ENCODE assay signal across 9 mouse cellular contexts in genomic region chr1:182115197-182115596, GRCm38 (mm10). TPM values are rescaled to one million over a fixed set of nuclear protein-coding genes. Genes with fewer than 3 reads are reported as not detected.
DNase-seq lines count a peak whose midpoint lies in the region; ATAC-seq and TF ChIP-seq lines count a peak whose summit lies in the region.
"Had no signal": no experiment of that assay in that cellular context is flagged by ENCODE, and none has a peak within 500 bp of the region (broad histone marks: within the 10 kb centered on the region; RNA-seq: fewer than 3 reads in every experiment).

No protein-coding gene starts in this region.

- TF ChIP-seq CTCF in heart, postnatal 0 days (IDR thresholded peaks at IDR 0.05; ENCODE audit: low read depth), result peak; percentile 84
- TF ChIP-seq CTCF in C2C12 (IDR thresholded peaks at IDR 0.05; ENCODE audit: control insufficient read depth, insufficient read depth, insufficient read length), result peak; percentile 47

- H3K4me3 ChIP-seq in heart, postnatal 0 days (ENCODE audit: low read depth, low read length), result no peak overlapping the region
- H3K4me3 ChIP-seq in C2C12 (ENCODE audit: insufficient read depth, poor library complexity, severe bottlenecking), result no peak overlapping the region
- H3K4me3 ChIP-seq in limb, embryonic 15.5 days, result no peak overlapping the region
- H3K4me3 ChIP-seq in midbrain, embryonic 10.5 days, result no peak overlapping the region

- no peak overlapping the region for H3K4me2 ChIP-seq in heart, postnatal 0 days (ENCODE audit: low read depth, low read length)
- H3K4me2 ChIP-seq in limb, embryonic 15.5 days, result no peak overlapping the region

- no peak for TF ChIP-seq EP300 in heart, postnatal 0 days (IDR thresholded peaks at IDR 0.05; ENCODE audit: low read depth)

- H3K79me3 ChIP-seq in C2C12 (ENCODE audit: low read depth), result no peaks in the 10 kb centered on the region

- no peak overlapping the region for H3ac ChIP-seq in C2C12 (ENCODE audit: control insufficient read depth, insufficient read length, low read depth)

- H3K36me3 ChIP-seq in heart, postnatal 0 days (replicated peaks; ENCODE audit: control insufficient read depth, insufficient read depth, low read length), result no peaks in the 10 kb centered on the region
- H3K36me3 ChIP-seq in C2C12 (ENCODE audit: control insufficient read depth, insufficient read depth), result no peaks in the 10 kb centered on the region
- H3K36me3 ChIP-seq in limb, embryonic 15.5 days, result no peaks in the 10 kb centered on the region
- no peaks in the 10 kb centered on the region for H3K36me3 ChIP-seq in midbrain, embryonic 10.5 days

- WGBS in heart, postnatal 0 days, result 17% methylated on average over 5 of the region's 5 CpGs
- WGBS in limb, embryonic 15.5 days, result 15% methylated on average over 5 of the region's 5 CpGs
- WGBS in midbrain, embryonic 10.5 days, result 28% methylated on average over 5 of the region's 5 CpGs

- no peak overlapping the region for H3K27ac ChIP-seq in heart, postnatal 0 days (ENCODE audit: low read depth)
- H3K27ac ChIP-seq in limb, embryonic 15.5 days, result peak overlapping the region; percentile 74; the same call in 1 of the 2 replicates
- no peak overlapping the region for H3K27ac ChIP-seq in midbrain, embryonic 10.5 days (replicated peaks)
- H3K27ac ChIP-seq: macrophage had no signal

- no peak for DNase-seq in heart, postnatal 0 days (ENCODE audit: low spot score)
- DNase-seq in heart, adult 9 months (ENCODE audit: low spot score in 2 of 2), result no peak
- peak; percentile 24 for DNase-seq in T-cell, adult 2 months (ENCODE audit: low spot score)
- DNase-seq in thymus, postnatal 14 days, result peak; percentile 67
- no peak for DNase-seq in midbrain, embryonic 10.5 days (ENCODE audit: low spot score)

- no peaks in the 10 kb centered on the region for H3K27me3 ChIP-seq in heart, postnatal 0 days (ENCODE audit: control insufficient read depth, insufficient read depth, low read length)
- no peaks in the 10 kb centered on the region for H3K27me3 ChIP-seq in C2C12 (ENCODE audit: control insufficient read depth, insufficient read depth, insufficient read length)
- H3K27me3 ChIP-seq in limb, embryonic 15.5 days, result no peaks in the 10 kb centered on the region
- H3K27me3 ChIP-seq in midbrain, embryonic 10.5 days (ENCODE audit: low read depth, poor library complexity, severe bottlenecking), result peaks cover 8% of the 10 kb centered on the region; the same call in 1 of the 2 replicates

- no peaks in the 10 kb centered on the region for H3K9me3 ChIP-seq in heart, postnatal 0 days (replicated peaks; ENCODE audit: control insufficient read depth, low read length)
- H3K9me3 ChIP-seq in limb, embryonic 15.5 days, result no peaks in the 10 kb centered on the region
- H3K9me3 ChIP-seq in midbrain, embryonic 10.5 days (replicated peaks), result no peaks in the 10 kb centered on the region

- H3K79me2 ChIP-seq in C2C12 (ENCODE audit: control insufficient read depth, insufficient read depth), result no peaks in the 10 kb centered on the region

- no peak overlapping the region for H3K9ac ChIP-seq in heart, postnatal 0 days (replicated peaks; ENCODE audit: low read depth, low read length)
- H3K9ac ChIP-seq in limb, embryonic 15.5 days, result no peak overlapping the region

- H3K4me1 ChIP-seq in heart, postnatal 0 days (ENCODE audit: control insufficient read depth, insufficient read depth), result peaks cover 19% of the 10 kb centered on the region
- H3K4me1 ChIP-seq in limb, embryonic 15.5 days, result peaks cover 44% of the 10 kb centered on the region
- H3K4me1 ChIP-seq in midbrain, embryonic 10.5 days, result peaks cover 28% of the 10 kb centered on the region

- peak; percentile 31; the same call in 1 of the 2 replicates for ATAC-seq in heart, postnatal 0 days (ENCODE audit: insufficient read depth, low read depth)
- peak; percentile 62 for ATAC-seq in granulocyte monocyte progenitor cell, adult 5-6 weeks (replicated peaks; ENCODE audit: poor library complexity, severe bottlenecking)
- ATAC-seq in limb, embryonic 15.5 days (ENCODE audit: insufficient number of reproducible peaks, low FRiP score, low TSS enrichment, low read depth), result no peak

TF ChIP-seq in C2C12, 6 proteins besides CTCF, POLR2A, EP300 and RAD21:
- no peak for TF ChIP-seq MAX (IDR thresholded peaks at IDR 0.05)
- TF ChIP-seq USF1 (IDR thresholded peaks at IDR 0.05; ENCODE audit: low read depth), result no peak
- no peak for TF ChIP-seq MYOD1 (IDR thresholded peaks at IDR 0.05; ENCODE audit: control insufficient read depth, insufficient read length, low read depth)
- TF ChIP-seq FOSL1 (IDR thresholded peaks at IDR 0.05; ENCODE audit: insufficient read depth, low read length, poor library complexity, severe bottlenecking), result no peak
- TF ChIP-seq CEBPB (IDR thresholded peaks at IDR 0.05; ENCODE audit: low read depth), result no peak
- TF ChIP-seq MYOG (IDR thresholded peaks at IDR 0.05; ENCODE audit: control insufficient read depth, extremely low read depth, insufficient read length), result no peak

RNA-seq across cellular contexts. Expression of gene Srp9, which starts 9.3 kb away (rescaled TPM):
- total RNA-seq in heart, postnatal 0 days (2014; rRNA removed; ENCODE audit: low replicate concordance), result 62.5 and 65.0 TPM in 2 replicates
- 147 and 155 TPM in 2 replicates for polyA plus RNA-seq in heart, postnatal 0 days (2015; fragmentation: Nextera tagmentation; extraction: Ambion mirVana)
- polyA plus RNA-seq in C2C12 (2012; fragmentation: generic; extraction: Trizol), result 77.3 TPM
- 147 and 167 TPM in 2 replicates for total RNA-seq in granulocyte monocyte progenitor cell, adult 5-6 weeks (2014; fragmentation: Nextera tagmentation)
- 168 and 203 TPM in 2 replicates for total RNA-seq in granulocyte monocyte progenitor cell, adult 5-6 weeks (2017)
- 155 and 163 TPM in 2 replicates for polyA plus RNA-seq in limb, embryonic 15.5 days (2015; fragmentation: Nextera tagmentation; extraction: Ambion mirVana)
- polyA plus RNA-seq in midbrain, embryonic 10.5 days (2016; fragmentation: Nextera tagmentation; extraction: Ambion mirVana), result 156 and 165 TPM in 2 replicates

RNA-seq across cellular contexts. Expression of gene Vmn1r1, which starts 49.1 kb away (rescaled TPM):
- total RNA-seq in heart, postnatal 0 days (2014; rRNA removed; ENCODE audit: low replicate concordance), result not detected in 2 replicates
- polyA plus RNA-seq in heart, postnatal 0 days (2015; fragmentation: Nextera tagmentation; extraction: Ambion mirVana), result not detected in 2 replicates
- polyA plus RNA-seq in C2C12 (2012; fragmentation: generic; extraction: Trizol), result not detected
- total RNA-seq in granulocyte monocyte progenitor cell, adult 5-6 weeks (2014; fragmentation: Nextera tagmentation), result not detected in 2 replicates
- not detected in 2 replicates for total RNA-seq in granulocyte monocyte progenitor cell, adult 5-6 weeks (2017)
- not detected in 2 replicates for polyA plus RNA-seq in limb, embryonic 15.5 days (2015; fragmentation: Nextera tagmentation; extraction: Ambion mirVana)
- not detected in 2 replicates for polyA plus RNA-seq in midbrain, embryonic 10.5 days (2016; fragmentation: Nextera tagmentation; extraction: Ambion mirVana)
- polyA plus RNA-seq: macrophage had no signal

Comparison
In these comparisons a context has a peak if more than half of its experiments do, and no peak if none do; other contexts are left out.
1. DNase-seq: peak in T-cell, adult 2 months (single experiment) and thymus, postnatal 14 days (single experiment); none in heart, postnatal 0 days (single experiment), heart, adult 9 months (0 of 2) and midbrain, embryonic 10.5 days (single experiment).